Mouse (Mus musculus) stomach, postnatal 0 days (tissue): ENCODE data around the gene Gata1.

ENCODE experiments used
- CTCF ChIP-seq: IDR thresholded peaks from 2 replicates; pipeline ENCODE4 v1.5.1; 2016; ENCODE audit warnings: antibody characterized with exemption, low read depth, mild to moderate bottlenecking, moderate library complexity
- EP300 ChIP-seq: optimal IDR thresholded peaks from 2 replicates; pipeline ENCODE3; 2016; ENCODE audit warnings: antibody characterized with exemption

DNA sequence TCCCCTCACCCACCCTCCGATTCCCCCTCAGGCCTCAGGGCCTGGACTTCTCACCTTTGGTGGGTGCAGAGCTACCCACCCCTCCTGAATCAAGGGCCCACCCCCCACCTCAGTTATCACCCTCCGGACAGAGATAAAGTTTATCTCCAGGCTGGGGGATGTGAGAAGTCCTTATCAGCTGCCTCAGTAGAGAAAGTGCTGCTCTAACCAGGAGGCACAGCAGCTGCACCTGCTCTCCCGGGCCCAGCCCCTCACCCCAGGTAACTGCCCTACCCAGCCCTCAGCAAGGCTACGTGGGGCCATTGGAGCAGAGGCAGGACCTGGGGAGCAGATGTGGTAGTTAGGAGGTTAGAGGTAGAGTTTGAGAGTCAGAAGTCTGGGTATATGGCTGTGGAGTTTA, 11.7 kb downstream of the Gata1 start:
- no peak for TF ChIP-seq EP300
- TF ChIP-seq CTCF: no peak
